Mouse (Mus musculus) intestine, embryonic 14.5 days (tissue): ENCODE measurements around the gene Sin3a. TPM values are rescaled to one million over a fixed set of nuclear protein-coding genes. Genes with fewer than 3 reads are reported as not detected.

Source experiments
- ATAC-seq: fragments of 200-750 bp; cut with Nextera tagmentation; replicated peaks from 2 replicates; pipeline ENCODE4 v1.8.0; 2017; ENCODE audit warnings: low read depth, moderate number of reproducible peaks, moderate TSS enrichment, moderate library complexity; ENCODE audit not compliant: low FRiP score, low TSS enrichment
- DNase-seq: peaks from one replicate; pipeline ENCODE4 v3.0.0-alpha.2; 2018; ENCODE audit warnings: low spot score
- H3K27ac ChIP-seq: fragments of 300-500 bp; sonication (generic); 2 replicates; pipeline ENCODE4 v1.5.1; 2014; ENCODE audit warnings: low read depth, mild to moderate bottlenecking, control low read depth
- H3K27me3 ChIP-seq: fragments of 300-500 bp; sonication (generic); replicated peaks from 2 replicates; pipeline ENCODE4 v1.6.1; 2014; ENCODE audit warnings: low read length, control low read depth; ENCODE audit not compliant: control insufficient read depth, insufficient read depth
- H3K36me3 ChIP-seq: fragments of 300-500 bp; sonication (generic); 2 replicates; pipeline ENCODE4 v1.6.1; 2014; ENCODE audit warnings: low read length, control low read depth; ENCODE audit not compliant: control insufficient read depth, insufficient read depth
- H3K4me1 ChIP-seq: fragments of 300-500 bp; sonication (generic); replicated peaks from 2 replicates; pipeline ENCODE4 v1.6.1; 2014; ENCODE audit warnings: low read length, control low read depth, mixed read lengths; ENCODE audit not compliant: control insufficient read depth, insufficient read depth
- H3K4me2 ChIP-seq: fragments of 300-500 bp; sonication (generic); 2 replicates; pipeline ENCODE4 v1.6.1; 2014; ENCODE audit warnings: low read length
- H3K4me3 ChIP-seq: fragments of 300-500 bp; sonication (generic); 2 replicates; pipeline ENCODE4 v1.5.1; 2014; ENCODE audit warnings: low read depth, low read length, control low read depth, mixed read lengths
- H3K9ac ChIP-seq: fragments of 300-500 bp; sonication (generic); 2 replicates; pipeline ENCODE4 v1.6.1; 2014; ENCODE audit warnings: mild to moderate bottlenecking, low read length
- H3K9me3 ChIP-seq: fragments of 300-500 bp; sonication (generic); 2 replicates; pipeline ENCODE4 v1.6.1; 2016; ENCODE audit warnings: low read length, control low read depth; ENCODE audit not compliant: control insufficient read depth
- WGBS: fragments of 180-500 bp; shearing (Covaris S2); extraction: QIAGEN DNeasy Blood & Tissue Kit; methylation state at CpG from one replicate; pipeline ENCODE4 v1.1.7; 2014; 5-methylcytosine and 5-hydroxymethylcytosine counted together
- polyA plus RNA-seq: library from polyadenylated mRNA; unstranded; fragments of >200 nt; fragmentation: Nextera tagmentation; extraction: Ambion mirVana; gene quantifications from 2 replicates; pipeline ENCODE4 v1.2.1, GENCODE M21; 2014

Sin3a gene
- polyA plus RNA-seq, 1 experiment from 2014 or later = 42.1 TPM

DNA sequence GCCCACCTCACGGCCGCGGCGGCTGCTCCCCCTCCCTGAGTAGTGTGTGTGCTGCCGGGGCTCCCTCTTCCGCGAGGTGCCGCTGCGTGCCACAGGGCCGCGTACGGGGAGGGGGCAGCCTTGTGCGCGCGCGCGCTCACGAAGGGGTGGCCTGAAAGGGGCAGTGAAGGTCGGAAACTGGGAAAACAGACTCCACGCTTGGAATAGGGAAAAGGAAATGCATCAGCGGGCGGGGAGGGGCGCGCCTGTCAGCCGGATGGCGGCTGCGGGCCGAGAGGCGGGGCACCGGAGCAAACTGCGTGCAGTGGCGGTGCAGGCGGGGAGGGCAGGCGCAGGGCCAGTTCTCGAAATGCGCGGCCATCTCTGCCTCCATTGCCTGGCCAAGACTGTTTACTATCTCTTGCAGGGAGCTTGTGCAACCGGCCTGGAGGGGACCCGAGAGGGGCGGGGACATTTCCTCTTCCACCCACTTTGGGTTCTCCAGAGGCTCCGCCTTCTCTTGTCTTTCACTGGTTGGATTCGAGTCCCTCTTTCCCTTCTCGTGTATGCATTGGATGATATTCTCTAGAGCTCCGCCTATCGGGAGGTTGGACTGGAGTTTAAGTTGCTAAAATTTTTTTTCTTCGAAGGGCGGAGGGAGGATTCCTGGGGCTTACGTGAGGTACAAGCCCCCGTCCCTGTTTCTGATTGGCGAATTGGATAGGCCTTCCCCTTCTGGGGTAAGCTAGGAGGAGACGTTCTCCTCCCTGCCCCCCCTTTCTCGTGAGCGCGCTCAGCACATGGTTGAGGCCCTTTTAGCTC, 1.3 kb downstream of the Sin3a start:
- Histone ChIP-seq H3K36me3 (no peaks in the 10 kb centered on the region), H3K4me3 (peak overlapping the region; percentile 86), H3K4me1 (peaks cover 18% of the 10 kb centered on the region), H3K4me2 (peak overlapping the region; percentile 98), H3K9me3 (no peaks in the 10 kb centered on the region), H3K27ac (peak overlapping the region; percentile 97), H3K9ac (peak overlapping the region; percentile 78), H3K27me3 (no peaks in the 10 kb centered on the region)
- under 1% methylated on average over 54 of the region's 54 CpGs for WGBS
- DNase-seq (peak; percentile 94), ATAC-seq (peak; percentile 75)

DNA sequence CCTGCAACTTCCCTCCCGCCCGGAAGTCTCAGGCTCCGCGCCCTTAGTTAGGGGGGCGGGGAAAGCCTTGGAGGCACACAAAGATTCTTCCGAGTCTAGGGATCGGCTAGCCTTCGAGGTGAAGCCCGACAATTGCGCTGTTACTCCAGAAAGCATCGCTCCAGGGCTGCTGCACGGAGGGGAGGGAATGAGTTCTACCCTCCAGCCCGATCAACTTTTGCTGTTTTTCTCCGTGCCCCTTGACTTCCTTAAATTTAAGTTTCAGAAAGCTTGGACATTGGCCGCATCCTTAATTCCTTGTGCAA, 1.9 kb downstream of the Sin3a start:
- ATAC-seq = no peak
- WGBS = under 1% methylated on average over 15 of the region's 15 CpGs
- peaks cover 18% of the 10 kb centered on the region for H3K4me1 ChIP-seq
- no peaks in the 10 kb centered on the region for H3K36me3 ChIP-seq
- peak overlapping the region; percentile 97 for H3K27ac ChIP-seq
- H3K27me3 ChIP-seq = no peaks in the 10 kb centered on the region
- H3K4me2 ChIP-seq = peak overlapping the region; percentile 98
- DNase-seq = no peak
- peak overlapping the region; percentile 70 for H3K9ac ChIP-seq
- H3K4me3 ChIP-seq = peak overlapping the region; percentile 86
- H3K9me3 ChIP-seq = no peaks in the 10 kb centered on the region

DNA sequence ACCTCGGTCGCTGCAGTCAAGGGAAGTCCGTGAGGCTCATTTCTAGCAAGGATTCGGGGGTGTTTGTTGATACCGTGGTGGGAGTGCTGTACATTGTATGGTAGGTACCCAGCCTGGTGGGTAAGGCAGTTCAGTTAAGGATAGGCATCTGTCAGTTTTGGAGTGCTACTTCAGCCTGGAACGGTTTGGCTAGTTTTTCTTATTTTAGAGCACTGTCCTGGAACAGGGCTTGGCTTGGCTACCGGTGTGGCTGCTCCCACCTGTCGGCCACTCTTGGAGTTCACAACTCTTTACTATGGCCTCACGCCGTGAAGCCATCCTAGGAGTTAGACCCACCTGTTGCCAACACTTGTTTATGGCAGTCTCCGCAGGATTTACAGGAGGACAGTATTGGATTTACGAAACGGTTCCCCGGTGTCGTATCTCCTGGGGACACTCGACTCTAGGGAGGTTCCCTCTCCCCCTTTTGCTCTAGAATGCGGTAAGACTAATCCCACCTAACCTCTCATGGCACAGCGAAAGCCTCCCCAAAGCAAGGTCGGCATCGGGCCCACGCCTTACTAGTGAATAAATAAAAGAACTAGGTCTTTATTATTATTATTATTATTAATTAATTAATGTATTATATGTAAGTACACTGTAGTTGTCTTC, 2.5 kb downstream of the Sin3a start:
- Histone ChIP-seq H3K27me3 (no peaks in the 10 kb centered on the region), H3K4me3 (peak overlapping the region; percentile 86), H3K4me1 (peaks cover 18% of the 10 kb centered on the region), H3K27ac (peak overlapping the region; percentile 97), H3K36me3 (no peaks in the 10 kb centered on the region), H3K9ac (peak overlapping the region; percentile 70), H3K4me2 (peak overlapping the region; percentile 98), H3K9me3 (no peaks in the 10 kb centered on the region)
- 5% methylated on average over 21 of the region's 21 CpGs for WGBS
- ATAC-seq (no peak), DNase-seq (peak; percentile 72)

DNA sequence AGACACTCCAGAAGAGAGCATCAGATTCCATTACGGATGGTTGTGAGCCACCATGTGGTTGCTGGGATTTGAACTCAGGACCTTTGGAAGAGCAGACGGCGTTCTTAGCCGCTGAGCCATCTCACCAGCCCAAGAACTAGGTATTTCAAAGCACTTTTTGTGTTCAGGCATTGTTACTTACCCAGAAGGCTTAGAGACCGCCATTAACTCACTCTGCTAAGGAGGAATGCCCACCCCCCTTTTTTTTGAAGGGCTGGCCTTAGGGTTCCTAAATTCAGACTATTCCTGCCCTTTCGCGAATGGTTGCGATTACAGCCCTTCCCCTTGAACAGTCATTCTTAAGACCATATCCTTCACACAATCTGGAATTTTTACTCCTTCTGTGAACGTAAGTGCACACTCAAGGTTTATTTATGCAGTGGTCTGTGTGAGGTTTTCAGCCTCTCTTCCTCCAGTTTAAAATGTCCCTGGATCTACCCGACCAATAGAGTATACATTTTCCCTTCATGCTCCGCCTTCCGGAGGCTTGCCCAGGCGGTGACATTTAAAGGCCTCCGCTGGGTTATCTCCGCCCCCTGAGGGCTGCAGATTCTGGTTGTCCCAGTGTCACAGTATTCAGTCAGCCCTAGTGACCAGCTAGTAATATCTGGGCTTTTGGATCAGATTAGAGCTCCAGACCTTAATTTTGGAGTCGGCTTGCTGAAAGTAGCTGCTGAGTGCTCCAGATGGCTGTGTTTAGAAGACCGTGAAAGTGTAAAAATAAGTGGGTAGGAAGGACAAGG, 3.2 kb downstream of the Sin3a start:
- H3K27me3 ChIP-seq = no peaks in the 10 kb centered on the region
- peak overlapping the region; percentile 86 for H3K4me3 ChIP-seq
- peak; percentile 85 for DNase-seq
- ATAC-seq = no peak
- peaks cover 18% of the 10 kb centered on the region for H3K4me1 ChIP-seq
- H3K4me2 ChIP-seq = peak overlapping the region; percentile 98
- WGBS = 4% methylated on average over 17 of the region's 17 CpGs
- H3K36me3 ChIP-seq = no peaks in the 10 kb centered on the region
- peak overlapping the region; percentile 70 for H3K9ac ChIP-seq
- H3K9me3 ChIP-seq = no peaks in the 10 kb centered on the region
- peak overlapping the region; percentile 97 for H3K27ac ChIP-seq

DNA sequence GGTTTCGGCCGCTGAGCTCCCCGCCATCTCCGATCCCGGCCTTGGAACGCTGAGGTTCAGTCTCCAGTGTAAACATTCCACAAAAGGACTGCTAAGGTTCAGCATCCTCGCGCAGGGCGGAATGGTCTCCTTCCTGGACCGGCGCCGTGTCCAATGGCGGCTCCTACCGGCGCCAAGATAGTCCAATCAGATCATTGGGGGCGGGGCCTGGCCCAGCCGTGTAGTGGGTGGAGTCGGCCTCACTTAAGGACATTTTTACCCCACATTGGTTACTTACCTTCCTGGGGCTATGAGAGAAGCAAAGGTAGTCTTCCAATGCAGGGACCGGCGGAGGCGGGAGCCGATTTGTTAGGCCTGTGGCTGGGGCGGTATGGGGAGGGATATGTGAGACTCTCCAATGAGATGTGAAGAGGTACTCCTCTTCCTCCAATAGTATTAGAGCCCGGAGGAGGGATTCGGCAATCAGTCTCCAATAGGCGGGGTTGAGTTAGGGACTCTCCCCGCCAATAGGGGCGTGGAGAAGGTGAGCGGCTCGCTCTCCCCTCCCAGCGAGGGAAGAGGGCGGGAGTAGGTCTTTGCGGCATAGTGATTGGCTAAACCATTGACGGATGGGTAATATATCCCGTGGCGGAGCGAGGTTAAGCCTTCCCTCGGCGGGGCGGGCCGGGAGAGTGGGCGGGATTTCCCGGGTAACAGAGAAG, 4.0 kb downstream of the Sin3a start:
- Histone ChIP-seq H3K27me3 (no peaks in the 10 kb centered on the region), H3K4me2 (peak overlapping the region; percentile 98), H3K9me3 (no peaks in the 10 kb centered on the region), H3K9ac (peak overlapping the region; percentile 86), H3K4me1 (peaks cover 17% of the 10 kb centered on the region), H3K4me3 (peak overlapping the region; percentile 92), H3K36me3 (no peaks in the 10 kb centered on the region), H3K27ac (peak overlapping the region; percentile 98)
- ATAC-seq (peak; percentile 81), DNase-seq (peak; percentile 99)
- WGBS = under 1% methylated on average over 43 of the region's 43 CpGs

DNA sequence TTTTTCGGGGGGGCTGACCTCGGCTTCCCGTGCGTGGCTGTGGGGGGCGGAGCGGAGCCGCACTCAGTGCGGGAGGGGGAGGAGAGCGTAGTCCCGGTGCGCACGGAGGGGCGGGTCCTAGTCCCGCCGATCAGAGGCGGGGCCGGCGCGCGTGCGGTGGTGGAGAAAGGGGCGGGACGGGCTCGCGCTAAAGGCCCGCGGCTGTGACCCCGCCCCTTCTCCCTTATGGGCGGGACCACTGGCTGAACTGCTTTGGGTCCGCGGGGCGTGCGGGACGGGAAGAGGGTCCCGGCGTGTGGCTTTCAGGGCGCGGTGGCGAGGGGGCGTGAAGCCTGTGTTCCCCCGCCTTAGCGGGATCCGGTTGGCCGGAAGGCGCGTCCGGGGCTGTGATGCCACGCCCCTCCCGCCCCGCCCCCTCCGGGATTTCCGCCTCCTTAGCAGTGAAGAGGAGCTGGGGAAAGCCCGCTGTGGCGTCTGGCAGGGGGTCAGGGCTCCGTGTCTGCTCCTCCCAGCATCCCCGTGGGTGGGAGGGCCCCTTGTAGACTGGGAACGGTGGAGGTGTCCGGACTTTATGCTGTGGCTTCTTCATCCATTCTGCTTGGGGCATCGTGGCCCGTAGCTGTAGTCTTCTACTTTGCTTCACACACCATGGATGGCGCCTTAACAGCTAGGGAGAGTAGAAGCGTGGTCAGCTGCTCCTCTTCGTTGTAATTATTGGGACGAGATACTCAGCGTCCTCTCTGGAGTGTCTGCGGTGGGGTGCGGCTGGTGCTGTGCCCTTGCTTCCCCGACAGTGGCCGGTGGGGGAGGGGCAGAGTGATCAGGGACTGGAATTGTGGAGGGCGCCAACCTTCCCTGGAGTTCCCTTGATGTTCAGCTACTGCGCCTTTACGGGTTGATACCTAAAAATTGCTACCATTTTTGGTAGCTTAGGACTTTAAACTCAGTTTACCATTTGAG, 5.1 kb downstream of the Sin3a start:
- H3K9ac ChIP-seq = peak overlapping the region; percentile 86
- 1% methylated on average over 71 of the region's 72 CpGs for WGBS
- peak; percentile 17 for ATAC-seq

DNA sequence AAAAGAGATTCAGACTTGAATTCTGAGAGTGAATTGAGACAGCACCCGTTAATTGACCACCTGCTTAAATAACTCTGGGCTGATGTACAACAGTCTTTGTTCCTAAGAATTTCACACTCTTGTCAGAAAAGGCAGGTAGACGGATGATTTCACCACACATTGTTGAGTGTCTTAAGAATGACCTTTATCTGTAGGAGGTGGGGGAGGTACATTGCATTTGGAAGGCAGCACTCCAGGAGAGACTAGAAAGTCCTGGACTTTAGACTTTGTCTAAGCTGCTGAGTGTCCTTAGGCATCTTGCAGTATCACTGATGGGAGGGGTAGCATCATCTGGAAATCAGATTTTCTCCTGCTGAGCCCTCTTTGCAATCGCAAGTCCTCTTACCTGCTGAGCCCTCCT, 10.4 kb downstream of the Sin3a start:
- H3K36me3 ChIP-seq = peaks cover 37% of the 10 kb centered on the region
- H3K9ac ChIP-seq = no peak overlapping the region
- ATAC-seq = no peak
- H3K9me3 ChIP-seq = no peaks in the 10 kb centered on the region
- no peak for DNase-seq
- H3K4me3 ChIP-seq = no peak overlapping the region
- no peak overlapping the region for H3K4me2 ChIP-seq
- no peaks in the 10 kb centered on the region for H3K27me3 ChIP-seq
- 74% methylated on average over 3 of the region's 3 CpGs for WGBS
- peaks cover 8% of the 10 kb centered on the region for H3K4me1 ChIP-seq
- H3K27ac ChIP-seq = no peak overlapping the region

More for the DNA sequence above, 5.1 kb downstream of the Sin3a start:
- Histone ChIP-seq H3K4me2 (peak overlapping the region; percentile 61), H3K36me3 (peaks cover 6% of the 10 kb centered on the region), H3K4me3 (peak overlapping the region; percentile 92), H3K27ac (peak overlapping the region; percentile 98), H3K4me1 (peaks cover 12% of the 10 kb centered on the region), H3K9me3 (no peaks in the 10 kb centered on the region), H3K27me3 (no peaks in the 10 kb centered on the region)
- peak; percentile 96 for DNase-seq
